Comparison of ENCODE assay signal across 20 mouse cellular contexts in genomic region chr1:187611925-187612324, GRCm38 (mm10). TPM values are rescaled to one million over a fixed set of nuclear protein-coding genes. Genes with fewer than 3 reads are reported as not detected.
DNase-seq lines count a peak whose midpoint lies in the region; ATAC-seq and TF ChIP-seq lines count a peak whose summit lies in the region.
"Had no signal": no experiment of that assay in that cellular context is flagged by ENCODE, and none has a peak within 500 bp of the region (broad histone marks: within the 10 kb centered on the region; RNA-seq: fewer than 3 reads in every experiment).

No protein-coding gene starts in this region.

- ATAC-seq in kidney, embryonic 14.5 days (ENCODE audit: low FRiP score, low TSS enrichment), result no peak
- ATAC-seq in lung, embryonic 14.5 days (ENCODE audit: insufficient read depth), result no peak
- ATAC-seq: forebrain, embryonic 15.5 days had no signal

- H3K27me3 ChIP-seq in kidney, embryonic 14.5 days (ENCODE audit: control insufficient read depth, insufficient read depth, low read length), result peaks cover 37% of the 10 kb centered on the region
- H3K27me3 ChIP-seq in lung, embryonic 14.5 days (ENCODE audit: insufficient read depth, low read length), result peaks cover 46% of the 10 kb centered on the region

- peaks cover 18% of the 10 kb centered on the region for H3K4me1 ChIP-seq in kidney, embryonic 14.5 days (ENCODE audit: control insufficient read depth, insufficient read depth, low read length)
- no peaks in the 10 kb centered on the region for H3K4me1 ChIP-seq in lung, embryonic 14.5 days (ENCODE audit: insufficient read depth)

- DNase-seq in embryo, embryonic 11 days, result peak; percentile 16
- no peak for DNase-seq in embryo, embryonic 10 days (ENCODE audit: low spot score)
- DNase-seq in kidney, adult 9 months, result peak; percentile 28
- DNase-seq in lung, embryonic 14.5 days, result peak; percentile 23
- no peak for DNase-seq in lung, postnatal 36 days
- DNase-seq in kidney, postnatal 4 days, result peak; percentile 24 to 53
- DNase-seq in adrenal gland, postnatal 25 days, result no peak
- DNase-seq: adrenal gland, postnatal 14 days; cerebellum, adult 18-20 months; cerebellum, postnatal 10 days; gastrocnemius, postnatal 36 days; heart, adult 18-20 months; heart, postnatal 14 days had no signal

- 29% methylated on average over 5 of the region's 5 CpGs for WGBS in kidney, embryonic 14.5 days
- 28% methylated on average over 5 of the region's 5 CpGs for WGBS in lung, embryonic 14.5 days

- H3K36me3 ChIP-seq in kidney, embryonic 14.5 days (ENCODE audit: control insufficient read depth, insufficient read depth, low read length), result no peaks in the 10 kb centered on the region
- no peaks in the 10 kb centered on the region for H3K36me3 ChIP-seq in lung, embryonic 14.5 days (ENCODE audit: insufficient read depth)
- H3K36me3 ChIP-seq: embryonic facial prominence, embryonic 12.5 days; forebrain, embryonic 15.5 days; heart, embryonic 10.5 days; hindbrain, embryonic 15.5 days had no signal

- no peak overlapping the region for H3K4me2 ChIP-seq in kidney, embryonic 14.5 days (replicated peaks; ENCODE audit: low read depth, low read length)
- H3K4me2 ChIP-seq in lung, embryonic 14.5 days, result no peak overlapping the region
- H3K4me2 ChIP-seq: embryonic facial prominence, embryonic 12.5 days; forebrain, embryonic 15.5 days; hindbrain, embryonic 15.5 days had no signal

- no peak overlapping the region for H3K9ac ChIP-seq in kidney, embryonic 14.5 days (ENCODE audit: low read depth, low read length)
- no peak overlapping the region for H3K9ac ChIP-seq in lung, embryonic 14.5 days
- H3K9ac ChIP-seq: embryonic facial prominence, embryonic 12.5 days; forebrain, embryonic 15.5 days; hindbrain, embryonic 15.5 days had no signal

- TF ChIP-seq CTCF in lung, embryonic 14.5 days (IDR thresholded peaks at IDR 0.05; ENCODE audit: low read depth), result no peak

- no peaks in the 10 kb centered on the region for H3K9me3 ChIP-seq in kidney, embryonic 14.5 days (ENCODE audit: control insufficient read depth, low read length)
- no peaks in the 10 kb centered on the region for H3K9me3 ChIP-seq in lung, embryonic 14.5 days (ENCODE audit: low read depth, low read length)
- H3K9me3 ChIP-seq: embryonic facial prominence, embryonic 12.5 days; forebrain, embryonic 15.5 days; heart, embryonic 10.5 days; hindbrain, embryonic 15.5 days had no signal

- H3K4me3 ChIP-seq in kidney, embryonic 14.5 days (ENCODE audit: low read length), result no peak overlapping the region
- no peak overlapping the region for H3K4me3 ChIP-seq in lung, embryonic 14.5 days (ENCODE audit: low read depth, low read length)
- H3K4me3 ChIP-seq: embryonic facial prominence, embryonic 12.5 days; forebrain, embryonic 15.5 days; heart, embryonic 10.5 days; hindbrain, embryonic 15.5 days had no signal

- H3K27ac ChIP-seq in kidney, embryonic 14.5 days (ENCODE audit: low read depth, low read length), result no peak overlapping the region
- no peak overlapping the region for H3K27ac ChIP-seq in lung, embryonic 14.5 days (ENCODE audit: low read depth)
- H3K27ac ChIP-seq: embryonic facial prominence, embryonic 12.5 days; forebrain, embryonic 15.5 days; hindbrain, embryonic 15.5 days had no signal

RNA-seq across cellular contexts. Expression of gene Esrrg, which starts 3.3 kb away (rescaled TPM):
- 13.8 and 21.5 TPM in 2 replicates for polyA plus RNA-seq in kidney, embryonic 14.5 days (2014; fragmentation: Nextera tagmentation; extraction: Ambion mirVana)
- polyA plus RNA-seq in lung, embryonic 14.5 days (2014; fragmentation: Nextera tagmentation; extraction: Ambion mirVana), result 0.85 and 1.8 TPM in 2 replicates
- 9.0 and 19.4 TPM in 2 replicates for total RNA-seq in adrenal gland, postnatal 25 days (2021)
- total RNA-seq: MEL had no signal
- polyA plus RNA-seq: C2C12 had no signal

Comparison
In these comparisons a context has a peak if more than half of its experiments do, and no peak if none do; other contexts are left out.
1. DNase-seq: peak in embryo, embryonic 11 days (single experiment), kidney, adult 9 months (single experiment), lung, embryonic 14.5 days (single experiment) and kidney, postnatal 4 days (2 of 2); none in embryo, embryonic 10 days (single experiment), lung, postnatal 36 days (single experiment) and adrenal gland, postnatal 25 days (single experiment).